Mouse (Mus musculus) heart, embryonic 13.5 days (tissue): ENCODE data around the gene Adam8. TPM values are rescaled to one million over a fixed set of nuclear protein-coding genes. Genes with fewer than 3 reads are reported as not detected.

Source experiments
- ATAC-seq: fragments of 200-750 bp; cut with Nextera tagmentation; 2 replicates; pipeline ENCODE4 v1.8.0; 2017; ENCODE audit warnings: moderate TSS enrichment; ENCODE audit not compliant: insufficient number of reproducible peaks, low FRiP score, low TSS enrichment; ENCODE audit errors: extremely low read depth
- H3K27ac ChIP-seq: fragments of 300-500 bp; sonication (generic); replicated peaks from 2 replicates; pipeline ENCODE4 v1.5.1; 2015; ENCODE audit warnings: moderate library complexity, mild to moderate bottlenecking, inconsistent platforms
- H3K27me3 ChIP-seq: fragments of 300-500 bp; sonication (generic); replicated peaks from 2 replicates; pipeline ENCODE4 v1.6.1; 2015; ENCODE audit warnings: mild to moderate bottlenecking, inconsistent platforms
- H3K36me3 ChIP-seq: fragments of 300-500 bp; sonication (generic); 2 replicates; pipeline ENCODE4 v1.6.1; 2015; ENCODE audit warnings: mild to moderate bottlenecking, inconsistent platforms
- H3K4me1 ChIP-seq: fragments of 300-500 bp; sonication (generic); 2 replicates; pipeline ENCODE4 v1.6.1; 2015; ENCODE audit warnings: inconsistent platforms
- H3K4me2 ChIP-seq: fragments of 300-500 bp; sonication (generic); 2 replicates; pipeline ENCODE4 v1.6.1; 2015; ENCODE audit warnings: inconsistent platforms, mild to moderate bottlenecking, moderate library complexity
- H3K4me3 ChIP-seq: fragments of 300-500 bp; sonication (generic); 2 replicates; pipeline ENCODE4 v1.5.1; 2015; ENCODE audit warnings: moderate library complexity, mild to moderate bottlenecking, inconsistent platforms
- H3K9ac ChIP-seq: fragments of 300-500 bp; sonication (generic); 2 replicates; pipeline ENCODE4 v1.6.1; 2015; ENCODE audit warnings: inconsistent platforms, mild to moderate bottlenecking, moderate library complexity
- H3K9me3 ChIP-seq: fragments of 300-500 bp; sonication (generic); 2 replicates; pipeline ENCODE4 v1.6.1; 2016; ENCODE audit warnings: inconsistent platforms
- WGBS: fragments of 180-500 bp; shearing (Covaris S2); methylation state at CpG from one replicate; pipeline ENCODE4 v1.1.7; 2015; ENCODE audit warnings: mixed read lengths; 5-methylcytosine and 5-hydroxymethylcytosine counted together
- polyA plus RNA-seq: library from polyadenylated mRNA; unstranded; fragments of >200 nt; fragmentation: Nextera tagmentation; extraction: Ambion mirVana; gene quantifications from 2 replicates; pipeline ENCODE4 v1.2.1, GENCODE M21; 2015

Gene Adam8
- polyA plus RNA-seq, 1 experiment from 2014 or later = 0.83 TPM

- Histone ChIP-seq H3K9me3 (no peaks in the 10 kb centered on the region), H3K27me3 (no peaks in the 10 kb centered on the region), H3K4me2 (no peak overlapping the region), H3K27ac (no peak overlapping the region), H3K9ac (no peak overlapping the region), H3K4me1 (no peaks in the 10 kb centered on the region), H3K4me3 (no peak overlapping the region), H3K36me3 (peaks cover 97% of the 10 kb centered on the region)
- 85% methylated on average over 12 of the region's 12 CpGs for WGBS
- no peak for ATAC-seq
Measured at GRCm38 (mm10) chr7:140001086-140001740, 8.9 kb upstream of the Adam8 start.

- H3K9me3 ChIP-seq = no peaks in the 10 kb centered on the region
- no peak overlapping the region for H3K4me3 ChIP-seq
- no peak overlapping the region for H3K4me2 ChIP-seq
- H3K36me3 ChIP-seq = peaks cover 92% of the 10 kb centered on the region
- no peaks in the 10 kb centered on the region for H3K27me3 ChIP-seq
- H3K27ac ChIP-seq = no peak overlapping the region
- 91% methylated on average over 13 of the region's 13 CpGs for WGBS
- no peaks in the 10 kb centered on the region for H3K4me1 ChIP-seq
- H3K9ac ChIP-seq = no peak overlapping the region
- ATAC-seq = no peak
Measured at GRCm38 (mm10) chr7:139998691-139999350, 6.5 kb upstream of the Adam8 start.

- H3K36me3 ChIP-seq = peaks cover 56% of the 10 kb centered on the region
- WGBS = 22% methylated on average over 3 of the region's 3 CpGs
- no peak overlapping the region for H3K9ac ChIP-seq
- no peak for ATAC-seq
- no peaks in the 10 kb centered on the region for H3K9me3 ChIP-seq
- no peaks in the 10 kb centered on the region for H3K4me1 ChIP-seq
- H3K27ac ChIP-seq = no peak overlapping the region
- no peak overlapping the region for H3K4me3 ChIP-seq
- H3K4me2 ChIP-seq = no peak overlapping the region
- peaks cover 17% of the 10 kb centered on the region for H3K27me3 ChIP-seq
Measured at GRCm38 (mm10) chr7:139994676-139995075, 2.3 kb upstream of the Adam8 start.

GRCm38 (mm10) chr7:139994202-139994601, 1.8 kb upstream of the Adam8 start:
- H3K36me3 ChIP-seq = peaks cover 52% of the 10 kb centered on the region
- no peak overlapping the region for H3K9ac ChIP-seq
- H3K27ac ChIP-seq = no peak overlapping the region
- H3K4me1 ChIP-seq = no peaks in the 10 kb centered on the region
- no peak for ATAC-seq
- no peak overlapping the region for H3K4me2 ChIP-seq
- no peak overlapping the region for H3K4me3 ChIP-seq
- H3K9me3 ChIP-seq = no peaks in the 10 kb centered on the region
- peaks cover 20% of the 10 kb centered on the region for H3K27me3 ChIP-seq
- 78% methylated on average over 4 of the region's 4 CpGs for WGBS

- ATAC-seq = no peak
- H3K9me3 ChIP-seq = no peaks in the 10 kb centered on the region
- no peaks in the 10 kb centered on the region for H3K4me1 ChIP-seq
- no peak overlapping the region for H3K4me3 ChIP-seq
- no peak overlapping the region for H3K9ac ChIP-seq
- H3K36me3 ChIP-seq = peaks cover 45% of the 10 kb centered on the region
- 83% methylated on average over 6 of the region's 6 CpGs for WGBS
- H3K27me3 ChIP-seq = peaks cover 27% of the 10 kb centered on the region
- H3K27ac ChIP-seq = no peak overlapping the region
- H3K4me2 ChIP-seq = no peak overlapping the region
Measured at GRCm38 (mm10) chr7:139993532-139993931, 1.2 kb upstream of the Adam8 start.

- Histone ChIP-seq H3K27ac (no peak overlapping the region), H3K4me3 (no peak overlapping the region), H3K9me3 (no peaks in the 10 kb centered on the region), H3K36me3 (peaks cover 19% of the 10 kb centered on the region), H3K4me1 (no peaks in the 10 kb centered on the region), H3K9ac (no peak overlapping the region), H3K4me2 (no peak overlapping the region), H3K27me3 (peaks cover 53% of the 10 kb centered on the region)
- no peak for ATAC-seq
- WGBS = 64% methylated on average over 8 of the region's 8 CpGs
Measured at GRCm38 (mm10) chr7:139990864-139991394, 1.4 kb downstream of the Adam8 start.

GRCm38 (mm10) chr7:139988272-139988671, 4.1 kb downstream of the Adam8 start:
- Histone ChIP-seq H3K27ac (no peak overlapping the region), H3K9ac (no peak overlapping the region), H3K4me3 (no peak overlapping the region), H3K9me3 (no peaks in the 10 kb centered on the region), H3K36me3 (peaks cover 5% of the 10 kb centered on the region), H3K4me2 (no peak overlapping the region), H3K27me3 (peaks cover 79% of the 10 kb centered on the region), H3K4me1 (no peaks in the 10 kb centered on the region)
- ATAC-seq = no peak
- WGBS = 69% methylated on average over 9 of the region's 9 CpGs

- WGBS = 91% methylated on average over 11 of the region's 11 CpGs
- H3K9ac ChIP-seq = no peak overlapping the region
- H3K36me3 ChIP-seq = peaks cover 5% of the 10 kb centered on the region
- H3K4me1 ChIP-seq = no peaks in the 10 kb centered on the region
- no peak for ATAC-seq
- no peaks in the 10 kb centered on the region for H3K9me3 ChIP-seq
- no peak overlapping the region for H3K4me3 ChIP-seq
- peaks cover 83% of the 10 kb centered on the region for H3K27me3 ChIP-seq
- H3K4me2 ChIP-seq = no peak overlapping the region
- H3K27ac ChIP-seq = no peak overlapping the region
Measured at GRCm38 (mm10) chr7:139984505-139984904, 7.9 kb downstream of the Adam8 start.

- Histone ChIP-seq H3K9me3 (no peaks in the 10 kb centered on the region), H3K4me3 (no peak overlapping the region), H3K36me3 (peaks cover 5% of the 10 kb centered on the region), H3K9ac (no peak overlapping the region), H3K4me2 (no peak overlapping the region), H3K27me3 (peaks cover 80% of the 10 kb centered on the region), H3K4me1 (peaks cover 7% of the 10 kb centered on the region), H3K27ac (no peak overlapping the region)
- WGBS = 68% methylated on average over 11 of the region's 11 CpGs
- no peak for ATAC-seq
Measured at GRCm38 (mm10) chr7:139982058-139982457, 10.3 kb downstream of the Adam8 start.

GRCm38 (mm10) chr7:139980778-139981177, 11.6 kb downstream of the Adam8 start:
- H3K9ac ChIP-seq = no peak overlapping the region
- H3K27me3 ChIP-seq = peaks cover 80% of the 10 kb centered on the region
- H3K4me3 ChIP-seq = no peak overlapping the region
- H3K4me2 ChIP-seq = no peak overlapping the region
- H3K4me1 ChIP-seq = peaks cover 7% of the 10 kb centered on the region
- H3K36me3 ChIP-seq = peaks cover 5% of the 10 kb centered on the region
- no peak for ATAC-seq
- no peaks in the 10 kb centered on the region for H3K9me3 ChIP-seq
- no peak overlapping the region for H3K27ac ChIP-seq
- 51% methylated on average over 3 of the region's 3 CpGs for WGBS

GRCm38 (mm10) chr7:139979011-139979719, 13.2 kb downstream of the Adam8 start:
- Histone ChIP-seq H3K4me1 (peaks cover 7% of the 10 kb centered on the region), H3K9ac (peak overlapping the region; percentile 78), H3K36me3 (no peaks in the 10 kb centered on the region), H3K9me3 (no peaks in the 10 kb centered on the region), H3K4me3 (peak overlapping the region; percentile 66), H3K27ac (no peak overlapping the region), H3K4me2 (peak overlapping the region; percentile 94), H3K27me3 (peaks cover 68% of the 10 kb centered on the region)
- no peak for ATAC-seq
- WGBS = 36% methylated on average over 13 of the region's 13 CpGs
